Mouse (Mus musculus) midbrain, postnatal 0 days (tissue): ENCODE results near the gene Gm49322. TPM values are rescaled to one million over a fixed set of nuclear protein-coding genes. Genes with fewer than 3 reads are reported as not detected.

Experiments used
- ATAC-seq: fragments of 200-750 bp; cut with Nextera tagmentation; 2 replicates; pipeline ENCODE4 v1.8.0; 2017; ENCODE audit warnings: moderate number of reproducible peaks, mild to moderate bottlenecking, moderate TSS enrichment, moderate library complexity; ENCODE audit not compliant: low FRiP score
- DNase-seq: peaks from one replicate; pipeline ENCODE4 v3.0.0-alpha.2; 2015; ENCODE audit warnings: low spot score
- H3K27ac ChIP-seq: fragments of 300-500 bp; sonication (generic); 2 replicates; pipeline ENCODE4 v1.5.1; 2014; ENCODE audit warnings: low read depth, mild to moderate bottlenecking, low read length, mixed read lengths
- H3K27me3 ChIP-seq: fragments of 300-500 bp; sonication (generic); 2 replicates; pipeline ENCODE4 v1.6.1; 2014; ENCODE audit warnings: low read length, control low read depth, mixed read lengths; ENCODE audit not compliant: insufficient read depth
- H3K36me3 ChIP-seq: fragments of 300-500 bp; sonication (generic); 2 replicates; pipeline ENCODE4 v1.6.1; 2014; ENCODE audit warnings: low read length, control low read depth, mixed read lengths; ENCODE audit not compliant: insufficient read depth
- H3K4me1 ChIP-seq: fragments of 300-500 bp; sonication (generic); 2 replicates; pipeline ENCODE4 v1.6.1; 2014; ENCODE audit warnings: mild to moderate bottlenecking, control low read depth, antibody characterized with exemption, low read length, mixed read lengths; ENCODE audit not compliant: insufficient read depth
- H3K4me2 ChIP-seq: fragments of 300-500 bp; sonication (generic); 2 replicates; pipeline ENCODE4 v1.6.1; 2014; ENCODE audit warnings: low read depth, mild to moderate bottlenecking, low read length, mixed read lengths; ENCODE audit not compliant: poor library complexity, severe bottlenecking
- H3K4me3 ChIP-seq: fragments of 300-500 bp; sonication (generic); 2 replicates; pipeline ENCODE4 v1.5.1; 2014; ENCODE audit warnings: low read depth, mild to moderate bottlenecking, low read length, moderate library complexity
- H3K9ac ChIP-seq: fragments of 300-500 bp; sonication (generic); replicated peaks from 2 replicates; pipeline ENCODE4 v1.6.1; 2014; ENCODE audit warnings: mild to moderate bottlenecking, low read length, moderate library complexity, mixed read lengths; ENCODE audit not compliant: poor library complexity, severe bottlenecking
- H3K9me3 ChIP-seq: fragments of 300-500 bp; sonication (generic); 2 replicates; pipeline ENCODE4 v1.6.1; 2016; ENCODE audit warnings: low read length, control low read depth
- CTCF ChIP-seq: IDR thresholded peaks from 2 replicates; pipeline ENCODE4 v1.5.1; 2016; ENCODE audit warnings: antibody characterized with exemption, mild to moderate bottlenecking
- WGBS: fragments of 180-500 bp; shearing (Covaris S2); extraction: QIAGEN DNeasy Blood & Tissue Kit; methylation state at CpG from one replicate; pipeline ENCODE4 v1.1.7; 2014; 5-methylcytosine and 5-hydroxymethylcytosine counted together
- polyA plus RNA-seq: library from polyadenylated mRNA; unstranded; fragments of >200 nt; fragmentation: Nextera tagmentation; extraction: Ambion mirVana; gene quantifications from 2 replicates; pipeline ENCODE4 v1.2.1, GENCODE M21; 2015
- total RNA-seq: library from RNA; depleted of rRNA; stranded (reverse); fragments of >200 nt; gene quantifications from 2 replicates; pipeline ENCODE4 v1.2.3, GENCODE M21; 2014

The Gm49322 gene
- total and polyA plus RNA-seq, 2 experiments from 2014 or later, result 1.8 to 2.0 TPM

DNA sequence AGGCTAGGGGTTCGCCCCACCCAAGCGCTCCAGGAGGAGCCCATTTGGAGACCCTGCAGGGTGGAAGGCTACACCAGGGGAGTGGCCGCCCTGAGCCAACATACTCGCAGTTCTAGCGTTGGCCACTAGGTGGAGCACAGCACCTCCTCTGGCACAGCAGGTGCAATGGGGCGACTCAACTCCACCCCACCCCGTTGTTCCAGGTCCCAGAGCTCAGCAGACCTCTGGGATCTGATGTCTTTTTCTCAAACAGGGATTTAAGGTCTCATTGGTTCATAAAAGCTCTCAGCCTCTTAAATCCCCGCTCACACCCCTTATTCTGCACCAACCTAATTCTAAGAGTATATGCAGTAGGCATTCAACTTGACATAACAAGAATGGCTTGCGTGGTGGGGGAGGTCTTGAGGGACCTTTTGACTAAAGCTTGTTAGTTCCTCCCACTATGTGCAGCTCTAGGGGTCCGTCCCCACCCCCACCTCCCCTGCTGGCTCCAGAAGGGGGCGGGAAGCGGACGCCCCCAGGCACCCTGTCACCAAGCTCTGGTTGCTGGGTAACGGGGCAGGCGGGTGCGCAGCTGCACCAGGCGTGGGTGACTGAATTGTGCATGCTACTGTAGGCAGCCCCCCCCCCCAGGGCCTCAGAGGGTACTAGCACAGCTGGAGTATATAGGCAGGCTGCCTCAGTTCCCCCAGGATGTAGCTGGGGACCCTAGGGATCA lies 39.3 kb upstream of the Gm49322 start:
- WGBS, result 8% methylated on average over 17 of the region's 17 CpGs
- H3K4me2 ChIP-seq, result peak overlapping the region; percentile 39
- peak; percentile 49 for ATAC-seq
- peak; percentile 96 for TF ChIP-seq CTCF
- H3K9me3 ChIP-seq, result no peaks in the 10 kb centered on the region
- H3K9ac ChIP-seq, result 0 out of 2 replicates have a peak overlapping the region, but pooled peaks have one; percentile 0
- H3K36me3 ChIP-seq, result peaks cover 18% of the 10 kb centered on the region
- H3K27ac ChIP-seq, result peak overlapping the region; percentile 65
- peak; percentile 77 for DNase-seq
- H3K4me1 ChIP-seq, result peaks cover 11% of the 10 kb centered on the region
- H3K27me3 ChIP-seq, result no peaks in the 10 kb centered on the region
- H3K4me3 ChIP-seq, result no peak overlapping the region

DNA sequence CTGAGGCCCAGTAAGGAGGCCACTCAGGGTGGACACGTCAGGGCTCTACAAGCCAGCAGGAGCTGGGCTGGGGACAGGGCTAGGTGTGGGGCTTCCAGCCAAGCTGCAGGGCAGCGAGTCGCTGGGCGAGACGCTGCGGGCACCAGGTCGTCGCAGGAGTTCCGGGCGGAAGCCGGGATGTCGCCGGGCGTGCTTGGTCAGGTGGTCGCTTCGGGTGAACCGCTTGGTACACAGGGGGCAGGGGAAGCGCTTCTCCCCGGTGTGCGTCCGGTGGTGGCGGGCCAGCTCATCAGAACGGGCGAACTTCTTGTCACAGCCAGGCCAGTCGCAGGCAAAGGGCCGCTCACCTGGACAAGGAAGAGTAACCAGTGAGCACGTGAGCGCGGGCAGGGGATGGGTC lies 36.9 kb upstream of the Gm49322 start:
- DNase-seq (no peak), ATAC-seq (no peak)
- no peaks in the 10 kb centered on the region for H3K27me3 ChIP-seq
- H3K36me3 ChIP-seq, result peaks cover 18% of the 10 kb centered on the region
- H3K4me2 ChIP-seq, result no peak overlapping the region
- H3K4me1 ChIP-seq, result peaks cover 11% of the 10 kb centered on the region
- no peaks in the 10 kb centered on the region for H3K9me3 ChIP-seq
- no peak overlapping the region for H3K4me3 ChIP-seq
- no peak for TF ChIP-seq CTCF
- WGBS, result 95% methylated on average over 29 of the region's 29 CpGs
- H3K9ac ChIP-seq, result no peak overlapping the region
- H3K27ac ChIP-seq, result no peak overlapping the region

DNA sequence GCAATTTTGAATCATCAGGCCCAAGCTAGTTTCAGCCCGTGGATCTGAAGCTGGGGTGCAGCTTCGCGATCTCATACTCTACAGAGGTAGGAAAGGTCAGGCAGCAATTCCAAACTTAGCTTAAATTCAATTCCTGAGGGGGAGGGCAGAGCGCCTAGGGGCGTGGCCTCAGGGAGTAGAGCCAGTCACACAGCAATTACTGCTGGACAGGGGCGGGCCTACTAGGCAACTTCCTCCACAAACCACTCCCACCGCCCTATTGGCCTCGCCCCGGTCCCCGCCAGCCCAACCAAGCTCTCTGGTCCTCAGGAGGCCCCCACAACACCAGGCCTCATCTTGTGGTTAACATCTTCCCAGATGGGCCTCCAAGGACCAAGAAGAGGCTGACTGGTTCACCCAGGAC lies 36.2 kb upstream of the Gm49322 start:
- ATAC-seq (no peak), DNase-seq (no peak)
- Histone ChIP-seq H3K36me3 (peaks cover 18% of the 10 kb centered on the region), H3K27ac (no peak overlapping the region), H3K4me1 (peaks cover 11% of the 10 kb centered on the region), H3K4me3 (no peak overlapping the region), H3K27me3 (no peaks in the 10 kb centered on the region), H3K4me2 (no peak overlapping the region), H3K9me3 (no peaks in the 10 kb centered on the region), H3K9ac (no peak overlapping the region)
- WGBS, result 34% methylated on average over 10 of the region's 10 CpGs
- TF ChIP-seq CTCF, result no peak

DNA sequence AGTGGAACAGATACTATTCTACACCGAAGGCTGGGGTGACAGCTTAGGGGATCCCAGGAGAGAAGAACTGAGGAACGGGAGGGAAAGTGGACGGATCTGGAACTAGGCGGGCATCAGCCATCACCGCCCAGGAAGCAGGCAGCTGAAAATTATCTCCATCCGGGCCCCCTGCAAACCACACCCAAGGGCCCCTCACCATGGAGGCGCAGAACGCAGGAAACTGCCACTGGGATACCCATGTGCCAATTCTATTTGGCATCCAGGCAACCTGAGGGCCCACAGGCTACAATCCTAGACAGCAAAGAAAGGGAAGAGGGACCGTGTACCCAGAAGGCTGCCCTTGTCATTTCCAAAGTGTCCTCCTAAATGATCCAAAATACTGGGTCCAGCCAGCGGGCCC lies 35.4 kb upstream of the Gm49322 start:
- Histone ChIP-seq H3K4me3 (no peak overlapping the region), H3K4me1 (peaks cover 13% of the 10 kb centered on the region)

DNA sequence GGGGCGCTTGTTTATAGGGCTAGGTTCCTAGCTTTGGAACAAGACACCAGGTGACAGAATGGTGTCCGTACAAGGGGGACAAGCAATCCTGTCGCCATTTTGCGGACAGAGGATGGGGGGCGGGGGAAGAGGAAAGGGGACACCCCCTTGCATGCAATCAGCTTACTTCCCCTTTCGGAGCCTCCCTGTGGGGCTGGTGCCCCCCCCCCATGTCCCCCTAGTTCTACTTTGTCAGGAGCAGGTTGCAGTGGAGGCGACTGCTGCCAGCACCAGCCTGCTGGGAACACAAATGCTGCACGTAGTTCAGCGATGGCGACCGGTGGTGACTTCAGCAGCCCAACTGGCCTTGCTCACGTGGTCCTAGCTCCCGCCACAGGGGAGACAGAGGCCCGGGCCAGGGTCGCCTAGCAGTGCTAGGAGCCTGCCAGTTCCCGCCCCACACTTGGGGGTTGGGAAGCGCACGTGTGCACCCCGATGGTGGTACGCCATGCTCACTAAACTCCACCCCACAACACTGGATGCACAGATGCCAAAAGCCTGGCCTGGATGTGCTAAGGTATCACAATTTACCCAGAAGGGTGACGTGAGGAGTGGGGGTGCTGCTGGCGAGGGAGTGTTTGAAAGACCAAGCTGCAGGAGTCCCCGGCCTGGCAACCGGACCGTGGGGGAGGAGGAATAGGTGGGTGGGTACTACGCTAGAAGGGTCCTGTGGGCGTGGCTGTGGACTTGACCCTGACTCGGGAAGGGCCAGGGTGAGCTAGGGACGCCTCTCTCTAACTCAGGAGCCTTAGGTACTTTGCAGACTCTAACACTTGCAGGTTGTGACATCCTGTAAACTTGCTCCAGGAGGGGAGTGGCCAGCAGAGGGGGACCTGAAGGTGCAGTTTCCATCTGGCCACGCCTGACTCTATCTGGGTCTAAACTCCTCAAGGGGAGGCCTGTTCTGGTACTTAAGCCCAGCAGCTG lies 34.7 kb upstream of the Gm49322 start:
- DNase-seq (peak; percentile 62), ATAC-seq (peak; percentile 35; the same call in 1 of the 2 replicates)
- H3K4me3 ChIP-seq, result no peak overlapping the region
- H3K4me2 ChIP-seq, result peak overlapping the region; percentile 16
- 0 out of 2 replicates have a peak overlapping the region, but pooled peaks have one; percentile 19 for H3K9ac ChIP-seq
- WGBS, result 18% methylated on average over 30 of the region's 30 CpGs
- peaks cover 18% of the 10 kb centered on the region for H3K4me1 ChIP-seq
- H3K9me3 ChIP-seq, result no peaks in the 10 kb centered on the region
- H3K27ac ChIP-seq, result 0 out of 2 replicates have a peak overlapping the region, but pooled peaks have one; percentile 18
- H3K27me3 ChIP-seq, result no peaks in the 10 kb centered on the region
- peaks cover 15% of the 10 kb centered on the region for H3K36me3 ChIP-seq
- no peak for TF ChIP-seq CTCF

More for the DNA sequence above, 35.4 kb upstream of the Gm49322 start:
- Histone ChIP-seq H3K27ac (no peak overlapping the region), H3K27me3 (no peaks in the 10 kb centered on the region), H3K4me2 (no peak overlapping the region), H3K9ac (0 out of 2 replicates have a peak overlapping the region, but pooled peaks have one; percentile 19), H3K9me3 (no peaks in the 10 kb centered on the region), H3K36me3 (peaks cover 18% of the 10 kb centered on the region)
- ATAC-seq, result no peak
- no peak for DNase-seq
- 89% methylated on average over 10 of the region's 10 CpGs for WGBS
- no peak for TF ChIP-seq CTCF
